Mouse (Mus musculus) neural tube, embryonic 14.5 days (tissue): ENCODE data around the gene Xrcc1. TPM values are rescaled to one million over a fixed set of nuclear protein-coding genes. Genes with fewer than 3 reads are reported as not detected.

Source experiments
- ATAC-seq: fragments of 200-750 bp; cut with Nextera tagmentation; 2 replicates; pipeline ENCODE4 v1.8.0; 2017; ENCODE audit warnings: low read depth, mild to moderate bottlenecking, moderate TSS enrichment, moderate library complexity
- H3K27ac ChIP-seq: fragments of 300-500 bp; sonication (generic); 2 replicates; pipeline ENCODE4 v1.5.1; 2014; ENCODE audit warnings: low read depth, mild to moderate bottlenecking, control low read depth, low read length, moderate library complexity, mixed read lengths
- H3K27me3 ChIP-seq: fragments of 300-500 bp; sonication (generic); 2 replicates; pipeline ENCODE4 v1.6.1; 2014; ENCODE audit warnings: low read length; ENCODE audit not compliant: control insufficient read depth, insufficient read depth
- H3K36me3 ChIP-seq: fragments of 300-500 bp; sonication (generic); 2 replicates; pipeline ENCODE4 v1.6.1; 2014; ENCODE audit warnings: low read length, mixed read lengths; ENCODE audit not compliant: control insufficient read depth, insufficient read depth
- H3K4me1 ChIP-seq: fragments of 300-500 bp; sonication (generic); 2 replicates; pipeline ENCODE4 v1.6.1; 2014; ENCODE audit warnings: low read length; ENCODE audit not compliant: control insufficient read depth, insufficient read depth
- H3K4me2 ChIP-seq: fragments of 300-500 bp; sonication (generic); 2 replicates; pipeline ENCODE4 v1.6.1; 2014; ENCODE audit warnings: mild to moderate bottlenecking, low read depth, low read length, control low read depth
- H3K4me3 ChIP-seq: fragments of 300-500 bp; sonication (generic); 2 replicates; pipeline ENCODE4 v1.5.1; 2014; ENCODE audit warnings: low read depth, low read length, control low read depth, mixed read lengths
- H3K9ac ChIP-seq: fragments of 300-500 bp; sonication (generic); replicated peaks from 2 replicates; pipeline ENCODE4 v1.6.1; 2014; ENCODE audit warnings: low read depth, mild to moderate bottlenecking, control low read depth, low read length, mixed read lengths
- H3K9me3 ChIP-seq: fragments of 300-500 bp; sonication (generic); 2 replicates; pipeline ENCODE4 v1.6.1; 2016; ENCODE audit warnings: low read length; ENCODE audit not compliant: control insufficient read depth
- WGBS: fragments of 180-500 bp; shearing (Covaris S2); extraction: QIAGEN DNeasy Blood & Tissue Kit; methylation state at CpG from one replicate; pipeline ENCODE4 v1.1.7; 2014; 5-methylcytosine and 5-hydroxymethylcytosine counted together
- polyA plus RNA-seq: library from polyadenylated mRNA; unstranded; fragments of >200 nt; fragmentation: Nextera tagmentation; extraction: Ambion mirVana; gene quantifications from 2 replicates; pipeline ENCODE4 v1.2.1, GENCODE M21; 2014

Xrcc1 gene
- polyA plus RNA-seq, 1 experiment from 2014 or later, result 54.1 TPM

- Histone ChIP-seq H3K4me3 (peak overlapping the region; percentile 13; the same call in 1 of the 2 replicates), H3K4me2 (0 out of 2 replicates have a peak overlapping the region, but pooled peaks have one; percentile 8), H3K9me3 (no peaks in the 10 kb centered on the region), H3K27me3 (no peaks in the 10 kb centered on the region), H3K27ac (no peak overlapping the region), H3K36me3 (peaks cover 16% of the 10 kb centered on the region), H3K4me1 (peaks cover 33% of the 10 kb centered on the region), H3K9ac (no peak overlapping the region; the same call in 1 of the 2 replicates)
- 17% methylated on average over 23 of the region's 42 CpGs for WGBS
- ATAC-seq, result no peak
Measured at GRCm38 (mm10) chr7:24533806-24534205, 12.3 kb upstream of the Xrcc1 start.

GRCm38 (mm10) chr7:24534301-24534700, 11.8 kb upstream of the Xrcc1 start:
- no peak for ATAC-seq
- 23% methylated on average over 19 of the region's 19 CpGs for WGBS

GRCm38 (mm10) chr7:24537081-24537480, 9.0 kb upstream of the Xrcc1 start:
- Histone ChIP-seq H3K4me2 (no peak overlapping the region), H3K9ac (no peak overlapping the region), H3K9me3 (no peaks in the 10 kb centered on the region), H3K4me1 (peaks cover 20% of the 10 kb centered on the region), H3K27me3 (no peaks in the 10 kb centered on the region), H3K27ac (no peak overlapping the region), H3K4me3 (no peak overlapping the region), H3K36me3 (peaks cover 16% of the 10 kb centered on the region)
- ATAC-seq, result no peak
- 61% methylated on average over 4 of the region's 4 CpGs for WGBS

More at GRCm38 (mm10) chr7:24534301-24534700, 11.8 kb upstream of the Xrcc1 start:
- peak overlapping the region; percentile 13; the same call in 1 of the 2 replicates for H3K4me3 ChIP-seq
- peaks cover 30% of the 10 kb centered on the region for H3K4me1 ChIP-seq
- no peak overlapping the region for H3K27ac ChIP-seq
- H3K27me3 ChIP-seq, result no peaks in the 10 kb centered on the region
- H3K9me3 ChIP-seq, result no peaks in the 10 kb centered on the region
- 0 out of 2 replicates have a peak overlapping the region, but pooled peaks have one; percentile 8 for H3K4me2 ChIP-seq
- no peak overlapping the region; the same call in 1 of the 2 replicates for H3K9ac ChIP-seq
- H3K36me3 ChIP-seq, result peaks cover 16% of the 10 kb centered on the region

- no peak overlapping the region for H3K9ac ChIP-seq
- peaks cover 15% of the 10 kb centered on the region for H3K4me1 ChIP-seq
- 81% methylated on average over 5 of the region's 5 CpGs for WGBS
- no peaks in the 10 kb centered on the region for H3K9me3 ChIP-seq
- peaks cover 16% of the 10 kb centered on the region for H3K36me3 ChIP-seq
- no peak overlapping the region for H3K4me3 ChIP-seq
- H3K27ac ChIP-seq, result no peak overlapping the region
- no peaks in the 10 kb centered on the region for H3K27me3 ChIP-seq
- no peak overlapping the region for H3K4me2 ChIP-seq
- ATAC-seq, result no peak
Measured at GRCm38 (mm10) chr7:24537591-24537990, 8.5 kb upstream of the Xrcc1 start.

- Histone ChIP-seq H3K9me3 (no peaks in the 10 kb centered on the region), H3K27me3 (no peaks in the 10 kb centered on the region), H3K36me3 (peaks cover 16% of the 10 kb centered on the region), H3K4me3 (no peak overlapping the region), H3K4me1 (peaks cover 13% of the 10 kb centered on the region), H3K9ac (no peak overlapping the region), H3K4me2 (no peak overlapping the region), H3K27ac (no peak overlapping the region)
- 57% methylated on average over 5 of the region's 5 CpGs for WGBS
- no peak for ATAC-seq
Measured at GRCm38 (mm10) chr7:24538154-24538553, 7.9 kb upstream of the Xrcc1 start.

- Histone ChIP-seq H3K27ac (no peak overlapping the region), H3K4me3 (no peak overlapping the region), H3K9ac (no peak overlapping the region), H3K27me3 (no peaks in the 10 kb centered on the region), H3K4me2 (no peak overlapping the region), H3K36me3 (peaks cover 10% of the 10 kb centered on the region), H3K9me3 (no peaks in the 10 kb centered on the region), H3K4me1 (peaks cover 11% of the 10 kb centered on the region)
- WGBS, result 79% methylated on average over 5 of the region's 5 CpGs
- ATAC-seq, result no peak
Measured at GRCm38 (mm10) chr7:24538701-24539100, 7.4 kb upstream of the Xrcc1 start.

- peaks cover 4% of the 10 kb centered on the region; the same call in 1 of the 2 replicates for H3K4me1 ChIP-seq
- peaks cover 7% of the 10 kb centered on the region; the same call in 1 of the 2 replicates for H3K36me3 ChIP-seq
- H3K4me3 ChIP-seq, result no peak overlapping the region
- no peak overlapping the region for H3K27ac ChIP-seq
- 98% methylated on average over 4 of the region's 4 CpGs for WGBS
- ATAC-seq, result no peak
- no peak overlapping the region for H3K4me2 ChIP-seq
- no peaks in the 10 kb centered on the region for H3K27me3 ChIP-seq
- H3K9ac ChIP-seq, result no peak overlapping the region
- H3K9me3 ChIP-seq, result no peaks in the 10 kb centered on the region
Measured at GRCm38 (mm10) chr7:24539686-24540085, 6.4 kb upstream of the Xrcc1 start.

GRCm38 (mm10) chr7:24544506-24544905, 1.6 kb upstream of the Xrcc1 start:
- no peak for ATAC-seq
- Histone ChIP-seq H3K9ac (no peak overlapping the region), H3K4me1 (peaks cover 8% of the 10 kb centered on the region; the same call in 1 of the 2 replicates), H3K27ac (no peak overlapping the region), H3K4me2 (no peak overlapping the region), H3K9me3 (no peaks in the 10 kb centered on the region), H3K27me3 (no peaks in the 10 kb centered on the region), H3K4me3 (no peak overlapping the region), H3K36me3 (no peaks in the 10 kb centered on the region)
- 90% methylated on average over 2 of the region's 2 CpGs for WGBS

- Histone ChIP-seq H3K4me3 (peak overlapping the region; percentile 78), H3K27ac (peak overlapping the region; percentile 62), H3K9ac (peak overlapping the region; percentile 79), H3K4me2 (peak overlapping the region; percentile 61), H3K9me3 (no peaks in the 10 kb centered on the region), H3K27me3 (no peaks in the 10 kb centered on the region), H3K4me1 (peaks cover 8% of the 10 kb centered on the region; the same call in 1 of the 2 replicates), H3K36me3 (no peaks in the 10 kb centered on the region)
- under 1% methylated on average over 57 of the region's 57 CpGs for WGBS
- ATAC-seq, result peak; percentile 97
Measured at GRCm38 (mm10) chr7:24546634-24547389, 723 bp downstream of the Xrcc1 start.
